Mouse (Mus musculus): ENCODE data around the gene Cse1l.

Gene Cse1l

DNA sequence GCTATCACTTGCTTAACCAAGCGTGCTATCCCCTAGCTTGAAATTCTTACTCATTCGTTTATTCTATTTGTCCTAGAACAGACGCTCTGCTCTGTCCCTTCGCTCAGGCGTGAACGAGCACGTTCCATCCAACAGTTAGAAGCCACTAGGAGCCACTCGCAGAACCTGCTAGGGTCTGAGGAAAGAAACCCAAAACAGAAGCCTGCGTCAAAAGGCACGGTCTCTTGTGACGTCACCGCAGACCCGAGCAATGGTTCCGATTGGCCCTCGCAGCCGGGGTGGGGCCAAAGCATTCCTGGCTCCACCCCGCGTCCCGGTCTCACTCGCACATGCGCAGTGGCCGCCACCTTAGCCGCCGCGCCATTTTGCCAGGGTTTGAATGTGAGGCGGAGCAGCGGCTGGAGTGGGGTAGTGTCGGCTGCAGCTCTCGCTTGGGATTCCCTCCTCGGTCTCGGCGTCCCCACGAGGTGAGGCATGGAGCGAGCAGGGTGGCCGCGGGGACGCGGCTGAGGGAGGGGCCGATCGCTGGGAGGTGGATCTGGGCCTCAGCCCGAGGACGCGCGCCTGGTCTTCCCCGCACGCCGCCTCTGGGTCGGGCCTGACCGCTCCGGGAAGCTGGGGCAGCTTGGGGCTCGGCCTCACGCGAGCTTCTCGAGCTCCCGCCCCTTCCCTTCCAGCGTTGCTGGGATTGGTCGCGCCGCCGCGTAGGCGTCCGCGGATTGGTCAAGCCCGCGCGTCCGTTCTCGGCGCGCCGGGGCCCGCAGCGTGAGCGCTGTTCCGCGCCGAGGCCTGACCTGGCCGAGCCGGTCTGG lies at the start of gene Cse1l:
TSS of gene Cse1l (plus strand) at position 330 of the 812 bp plus-strand sequence.
- peak; percentile 98 to 99 for DNase-seq (ENCODE audit: low spot score in 2 of 2)

- DNase-seq (ENCODE audit: low spot score in 2 of 2) = no peak
These were observed 49.5 kb upstream of the Cse1l start for GRCm38 (mm10) chr2:166856366-166856765.

GRCm38 (mm10) chr2:166857118-166857517 lies 48.7 kb upstream of the Cse1l start:
- DNase-seq (ENCODE audit: low spot score in 2 of 2) = no peak

- no peak for DNase-seq (ENCODE audit: low spot score in 2 of 2)
These were observed 46.6 kb upstream of the Cse1l start for GRCm38 (mm10) chr2:166859214-166859613.

DNA sequence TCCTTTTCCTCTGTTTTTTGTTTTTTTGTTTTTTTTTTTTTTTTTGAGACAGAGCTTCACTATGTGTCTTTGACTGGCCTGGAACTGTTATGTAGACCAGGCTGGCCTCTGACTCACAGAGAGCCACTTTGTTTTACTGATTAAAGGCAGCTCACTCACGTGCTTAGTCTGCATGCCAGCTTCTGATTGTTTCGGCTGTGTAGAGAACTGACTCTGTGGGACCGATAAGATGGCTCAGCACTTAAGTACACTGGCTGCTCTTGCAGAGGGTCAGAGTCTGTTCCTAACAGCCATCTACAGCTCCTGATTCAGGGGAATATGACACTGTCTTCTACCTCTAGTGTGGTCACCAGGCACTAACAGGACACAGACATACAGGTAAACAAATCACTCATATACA lies 43.3 kb upstream of the Cse1l start:
- no peak for DNase-seq (ENCODE audit: low spot score in 2 of 2)

DNA sequence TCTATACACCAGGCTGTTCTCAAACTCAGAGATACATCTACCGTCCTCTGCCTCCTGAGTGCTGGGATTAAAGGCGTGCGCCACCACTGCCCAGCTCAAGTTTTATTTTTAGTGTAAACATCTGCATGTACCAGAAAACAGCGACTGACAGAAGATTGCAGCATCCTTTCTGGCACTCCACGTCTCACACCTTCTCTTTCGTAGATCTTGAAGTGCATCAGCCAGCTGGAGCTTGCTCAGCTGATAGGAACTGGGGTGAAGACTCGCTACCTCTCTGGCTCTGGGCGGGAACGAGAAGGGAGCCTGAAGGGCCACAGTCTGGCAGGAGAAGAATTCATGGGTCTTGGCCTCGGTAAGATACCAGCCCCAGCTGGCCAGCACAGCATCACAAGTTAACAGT lies 40.4 kb upstream of the Cse1l start:
- no peak for DNase-seq (ENCODE audit: low spot score in 2 of 2)

DNA sequence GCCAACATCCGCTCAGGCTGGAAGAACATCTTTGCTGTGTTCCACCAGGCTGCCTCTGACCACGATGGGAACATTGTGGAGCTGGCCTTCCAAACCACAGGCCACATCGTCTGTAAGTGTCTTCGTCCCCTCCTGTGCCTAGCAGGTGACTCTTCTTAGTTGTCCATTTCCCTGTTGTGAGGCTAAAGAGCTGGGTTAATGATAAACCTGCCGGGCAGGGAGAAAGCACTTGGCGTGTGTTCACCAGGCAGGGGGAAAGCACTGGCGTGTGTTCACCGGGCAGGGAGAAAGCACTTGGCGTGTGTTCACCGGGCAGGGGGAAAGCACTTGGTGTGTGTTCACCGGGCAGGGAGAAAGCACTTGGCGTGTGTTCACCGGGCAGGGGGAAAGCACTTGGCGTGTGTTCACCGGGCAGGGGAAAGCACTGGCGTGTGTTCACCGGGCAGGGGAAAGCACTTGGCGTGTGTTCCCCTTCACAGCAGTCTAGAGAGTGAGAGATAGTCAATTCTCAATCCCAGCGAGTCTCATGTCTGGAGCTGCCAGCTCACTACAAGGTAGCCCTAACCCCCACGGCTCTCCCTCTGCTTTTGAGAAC lies 35.5 kb upstream of the Cse1l start:
- DNase-seq (ENCODE audit: low spot score in 2 of 2) = no peak

DNA sequence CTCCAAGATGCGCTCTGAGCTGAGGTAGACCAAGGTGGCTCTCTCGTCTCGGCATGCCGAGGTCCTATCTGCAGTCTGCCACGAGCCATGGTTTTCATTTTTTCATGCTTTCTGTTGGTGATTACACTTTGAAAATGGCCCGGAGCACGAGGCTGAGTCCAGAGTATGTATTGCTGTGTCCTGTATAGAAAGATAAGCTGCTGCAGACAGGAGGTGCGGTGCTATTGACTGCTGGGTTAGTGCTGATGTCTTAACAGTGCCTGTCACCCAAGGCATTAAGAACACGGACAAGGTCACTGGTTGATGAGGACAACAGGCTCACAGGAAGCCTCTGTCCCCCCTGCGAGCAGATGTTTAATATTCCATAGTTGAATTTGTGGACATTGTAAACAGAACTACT lies 34.9 kb upstream of the Cse1l start:
- DNase-seq (ENCODE audit: low spot score in 2 of 2) = no peak

- no peak for DNase-seq (ENCODE audit: low spot score in 2 of 2)
These were observed 31.1 kb upstream of the Cse1l start for GRCm38 (mm10) chr2:166874675-166875280.

DNA sequence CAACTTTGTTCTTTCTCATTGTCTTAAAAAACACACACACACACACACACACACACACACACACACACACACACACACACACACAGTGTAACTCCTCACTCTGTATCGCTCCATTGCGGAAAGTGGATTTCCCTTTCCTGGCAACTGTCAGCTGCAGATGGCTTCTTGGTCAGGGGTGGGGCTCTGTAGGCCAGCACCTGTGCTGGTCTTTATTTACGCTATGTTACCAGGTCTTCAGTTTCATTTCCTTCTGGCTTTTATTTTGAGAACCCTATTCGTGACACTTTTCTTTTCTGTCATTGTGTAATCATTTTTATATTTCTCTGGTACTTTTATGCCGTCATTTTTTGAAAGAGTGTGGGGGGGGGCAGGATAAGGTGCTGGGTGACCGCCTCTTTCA lies 30.3 kb upstream of the Cse1l start:
- no peak for DNase-seq (ENCODE audit: low spot score in 2 of 2)

GRCm38 (mm10) chr2:166876331-166876730 lies 29.5 kb upstream of the Cse1l start:
- DNase-seq (ENCODE audit: low spot score in 2 of 2) = no peak

GRCm38 (mm10) chr2:166885066-166885465 lies 20.8 kb upstream of the Cse1l start:
- no peak for DNase-seq (ENCODE audit: low spot score in 2 of 2)

- DNase-seq (ENCODE audit: low spot score in 2 of 2) = no peak
These were observed 20.2 kb upstream of the Cse1l start for GRCm38 (mm10) chr2:166885619-166886018.

DNA sequence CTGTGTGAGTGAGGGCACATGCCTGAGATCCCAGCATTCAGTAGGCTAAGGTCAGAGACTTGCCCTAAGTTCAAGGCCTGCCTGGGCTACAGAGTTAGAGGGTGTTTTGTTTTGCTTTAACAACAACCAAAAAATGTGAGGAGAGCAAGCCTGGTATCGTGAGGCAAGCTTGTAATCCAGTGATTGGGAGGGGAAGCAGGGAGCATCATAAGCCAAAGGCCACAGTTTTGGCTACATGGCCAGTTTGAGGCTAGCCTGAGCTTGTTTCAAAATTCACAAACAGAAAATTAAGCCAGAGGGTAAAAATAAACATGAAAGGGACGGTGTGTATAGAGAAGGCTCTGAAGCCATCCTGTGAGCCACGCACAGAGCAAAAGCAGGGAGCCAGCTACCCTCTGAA lies 19.6 kb upstream of the Cse1l start:
- DNase-seq (ENCODE audit: low spot score in 2 of 2) = no peak

GRCm38 (mm10) chr2:166887816-166888215 lies 18.0 kb upstream of the Cse1l start:
- DNase-seq (ENCODE audit: low spot score in 2 of 2) = no peak

DNA sequence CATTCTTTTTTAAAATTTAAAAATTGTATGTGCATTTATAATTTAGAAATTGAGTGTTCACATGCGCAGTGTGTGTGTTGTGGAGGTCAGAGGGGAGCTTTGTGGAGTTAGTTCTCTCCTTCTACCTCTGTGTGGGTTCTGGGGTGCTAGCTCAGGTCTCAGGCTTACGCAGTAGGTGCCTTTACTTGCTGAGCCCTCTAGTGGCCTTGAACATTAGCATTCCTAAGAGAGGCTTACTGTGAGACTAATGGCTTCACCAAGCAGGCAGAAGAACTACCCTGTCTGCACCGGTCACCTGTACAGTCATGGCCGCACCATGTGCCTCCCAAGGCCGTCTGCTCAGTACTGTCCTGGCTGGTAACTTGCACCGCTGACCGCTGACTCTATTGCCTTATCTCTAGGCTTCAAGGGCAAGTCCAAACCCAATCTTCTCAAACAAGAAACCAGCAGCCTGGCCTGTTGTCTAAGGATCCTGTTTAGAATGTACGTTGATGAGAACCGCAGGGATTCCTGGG lies 14.4 kb upstream of the Cse1l start:
- DNase-seq (ENCODE audit: low spot score in 2 of 2) = no peak

- no peak for DNase-seq (ENCODE audit: low spot score in 2 of 2)
These were observed 13.6 kb upstream of the Cse1l start for GRCm38 (mm10) chr2:166892158-166892680.

GRCm38 (mm10) chr2:166893036-166893435 lies 12.8 kb upstream of the Cse1l start:
- no peak for DNase-seq (ENCODE audit: low spot score in 2 of 2)

- no peak for DNase-seq (ENCODE audit: low spot score in 2 of 2)
These were observed 9.5 kb upstream of the Cse1l start for GRCm38 (mm10) chr2:166896368-166896767.

DNA sequence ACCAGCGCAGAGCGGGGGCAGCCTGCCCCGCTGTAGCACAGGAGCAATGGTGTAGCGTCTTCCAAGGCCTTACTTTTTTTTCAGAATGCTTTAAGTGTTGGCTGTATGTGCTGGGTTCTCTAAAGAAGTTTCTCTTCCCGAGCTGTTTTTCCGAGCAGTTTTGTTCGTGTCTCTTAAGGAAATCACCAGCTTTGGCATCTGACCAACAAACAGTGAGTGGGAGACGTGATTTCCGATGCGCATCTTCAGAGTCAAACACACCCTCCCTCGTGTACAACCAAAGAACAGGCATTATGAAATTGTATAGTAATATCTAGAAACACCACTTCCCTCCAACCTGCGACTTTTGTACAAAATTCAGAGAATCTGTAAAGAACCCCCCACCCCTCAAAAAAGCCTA lies 8.9 kb upstream of the Cse1l start:
- peak; percentile 54 to 63 for DNase-seq (ENCODE audit: low spot score in 2 of 2)

DNA sequence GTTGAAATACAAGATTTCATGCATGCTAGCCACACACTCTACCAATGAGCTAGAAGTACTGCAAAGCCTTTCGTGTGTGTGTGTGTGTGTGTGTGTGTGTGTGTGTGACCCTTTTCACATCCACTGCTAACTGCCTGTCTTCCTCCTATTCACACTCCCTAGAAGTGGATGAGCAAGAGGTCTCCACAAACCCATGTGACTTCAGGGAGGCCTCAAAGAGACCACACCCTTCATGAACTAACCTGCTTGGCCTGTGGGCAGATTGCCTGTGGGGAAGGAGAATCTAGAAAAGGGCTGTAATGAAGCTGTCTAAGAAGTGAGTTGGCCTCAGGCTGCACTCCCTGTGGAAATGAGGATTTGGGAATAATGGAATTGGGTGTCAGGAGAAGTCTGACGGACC lies 6.7 kb upstream of the Cse1l start:
- no peak for DNase-seq (ENCODE audit: low spot score in 2 of 2)

DNA sequence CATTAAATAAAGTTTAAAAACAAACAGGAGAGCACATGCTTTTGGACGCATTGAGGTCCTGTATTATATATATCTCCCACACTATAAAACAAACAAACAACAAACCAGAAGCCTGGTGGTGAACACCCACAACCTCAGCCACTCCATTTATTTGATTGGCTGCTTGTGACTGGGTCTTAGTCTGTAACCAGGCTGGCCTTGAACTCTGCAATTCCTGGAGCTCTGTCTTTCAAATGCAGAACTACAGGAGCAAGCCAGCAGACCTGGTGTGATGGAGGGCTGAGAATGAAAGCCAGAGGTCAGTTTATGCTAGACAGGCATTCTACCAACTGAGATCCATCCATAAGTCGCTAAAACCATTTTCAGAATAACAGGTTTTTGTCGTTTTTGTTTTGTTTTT lies 6.1 kb upstream of the Cse1l start:
- no peak for DNase-seq (ENCODE audit: low spot score in 2 of 2)
